Mouse (Mus musculus): Measurements from ENCODE around the gene Dph1.

- TF ChIP-seq CTCF (IDR thresholded peaks at IDR 0.05; ENCODE audit: low read depth) (peak; percentile 29), EP300 (IDR thresholded peaks at IDR 0.05; ENCODE audit: low read depth) (no peak)
Observed at GRCm38 (mm10) chr11:75194850-75195461, 3.9 kb upstream of the Dph1 start.
